Mouse (Mus musculus) embryonic stem cell, embryonic (primary cell): ENCODE data around the gene Mrps2.
"Not testable (repeated sequence)": the region's sequence is repeated elsewhere in the genome, so short reads cannot be mapped to it uniquely, and the experiment has no call there.

Source experiments
- CTCF ChIA-PET, 4 experiments: fragments of 300-600 bp in 2 of 4; fragments of 350-600 bp in 2 of 4; sonication (Branson Sonifier 250); formaldehyde crosslinking; loops; one replicate each; lab custom pipeline; 2022; ENCODE audit warnings: inconsistent platforms in 2 of 4; lab: Charles Lee
- POLR2A ChIA-PET, 4 experiments: fragments of 300-600 bp in 2 of 4; fragments of 350-600 bp in 2 of 4; sonication (Branson Sonifier 250); formaldehyde crosslinking; loops; one replicate each; lab custom pipeline; 2022; ENCODE audit warnings: antibody characterized with exemption in 4 of 4, inconsistent platforms in 1 of 4; lab: Charles Lee

Gene Mrps2

GRCm38 (mm10) chr2:28463919-28464318, 3.9 kb upstream of the Mrps2 start:
- ChIA-PET POLR2A (interaction anchor here (0.5 to 3.4 kb wide), 34 partner anchors 8 to 1672 kb away, joined by 3 to 18 read pairs (median 3); partner anchors contain the start of genes Gm10134 (in 1 of the 4), Ppp1r26 (in 1 of the 4), Ralgds (in 1 of the 4) and Zer1 (in 1 of the 4)), CTCF (interaction anchor here (0.5 to 2.0 kb wide), 99 partner anchors 8 to 1572 kb away, joined by 3 to 19 read pairs (median 5); partner anchors contain the start of genes Ppp1r26 (in 3 of the 4), Ralgds (in 3 of the 4), Brd3os (in 1 of the 4) and Gfi1b (in 1 of the 4))

DNA sequence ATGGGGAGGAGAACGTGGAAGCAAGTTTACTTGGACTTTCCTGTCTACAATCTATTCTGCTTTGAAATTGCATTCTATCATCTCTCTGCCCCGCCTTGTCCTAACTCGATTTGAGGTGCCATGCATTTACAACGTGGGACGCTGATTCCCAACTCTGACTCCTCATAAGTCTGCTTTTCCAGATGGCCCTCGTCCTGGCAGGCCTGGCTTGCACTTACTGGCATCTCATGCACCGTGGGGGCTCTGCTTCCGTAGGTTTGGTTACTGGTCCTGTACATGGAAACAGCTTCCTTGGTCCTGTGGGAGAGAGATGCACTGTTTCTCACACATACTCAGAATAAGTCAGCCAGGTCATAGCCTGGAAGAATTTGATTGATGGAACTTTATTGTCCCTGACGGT, 2.9 kb upstream of the Mrps2 start:
- CTCF ChIA-PET = interaction anchor here in 3 of 4 experiments (0.6 to 2.0 kb wide), 7 partner anchors 14 to 912 kb away, joined by 3 to 11 read pairs (median 6); partner anchors contain the start of gene Gtf3c5 (in 1 of the 3)

GRCm38 (mm10) chr2:28465836-28466518, 1.9 kb upstream of the Mrps2 start, which contains the start of gene 1700007K13Rik:
Gene 1700007K13Rik (minus strand): TSS chr2:28466332.
- POLR2A ChIA-PET = interaction anchor here in 3 of 4 experiments (0.6 to 3.4 kb wide), 33 partner anchors 9 to 1361 kb away, joined by 3 to 18 read pairs (median 3); partner anchors contain the start of genes Ralgds (in 2 of the 3), Gm10134 (in 1 of the 3), Ppp1r26 (in 1 of the 3) and Tsc1 (in 1 of the 3)
- CTCF ChIA-PET = interaction anchor here in 2 of 4 experiments (0.9 to 1.6 kb wide), 8 partner anchors 30 to 913 kb away, joined by 3 to 6 read pairs (median 4); partner anchors contain the start of genes Gbgt1 (in 1 of the 2) and Gm10134 (in 1 of the 2)

More for the DNA sequence above, 2.9 kb upstream of the Mrps2 start:
- POLR2A ChIA-PET = interaction anchor here in 2 of 4 experiments (0.7 to 3.4 kb wide), 17 partner anchors 9 to 176 kb away, joined by 3 to 18 read pairs (median 5); partner anchors contain the start of genes Gm10134 (in 1 of the 2), Ppp1r26 (in 1 of the 2), Ralgds (in 1 of the 2) and Tsc1 (in 1 of the 2)

- CTCF ChIA-PET = interaction anchor here in 2 of 4 experiments (0.5 to 1.9 kb wide), 5 partner anchors 11 to 264 kb away, joined by 3 to 6 read pairs (median 3); no protein-coding TSS in a partner anchor
- POLR2A ChIA-PET = interaction anchor here in 3 of 4 experiments (0.7 to 3.1 kb wide), 12 partner anchors 8 to 172 kb away, joined by 3 to 15 read pairs (median 4); partner anchors contain the start of genes Ralgds (in 2 of the 3) and Gbgt1 (in 1 of the 3)
Measured at GRCm38 (mm10) chr2:28468486-28469225, 790 bp downstream of the Mrps2 start.

GRCm38 (mm10) chr2:28469461-28469860, 1.6 kb downstream of the Mrps2 start:
- CTCF ChIA-PET = interaction anchor here in 1 of 4 experiments (1.5 to 1.9 kb wide), 2 partner anchors 42 to 48 kb away, joined by 3 to 6 read pairs; no protein-coding TSS in a partner anchor
- POLR2A ChIA-PET = interaction anchor here in 2 of 4 experiments (0.8 to 3.1 kb wide), 7 partner anchors 12 to 56 kb away, joined by 3 to 15 read pairs (median 4); partner anchors contain the start of gene Gm10134 (in 1 of the 2)

GRCm38 (mm10) chr2:28470591-28470990, 2.7 kb downstream of the Mrps2 start:
- ChIA-PET CTCF (interaction anchor here in 1 of 4 experiments (0.9 kb wide), 1 partner anchor 15 kb away, joined by 3 read pairs; no protein-coding TSS in a partner anchor), POLR2A (interaction anchor here in 3 of 4 experiments (0.6 to 3.1 kb wide), 13 partner anchors 10 to 469 kb away, joined by 3 to 15 read pairs (median 4); partner anchors contain the start of genes Gbgt1 (in 1 of the 3), Gm10134 (in 1 of the 3) and Ralgds (in 1 of the 3))

- CTCF ChIA-PET = not testable (repeated sequence)
- POLR2A ChIA-PET = interaction anchor here in 3 of 4 experiments (0.6 to 1.0 kb wide), 4 partner anchors 17 to 509 kb away, joined by 3 to 4 read pairs (median 4); partner anchors contain the start of gene Ralgds (in 1 of the 3)
Measured at GRCm38 (mm10) chr2:28472011-28472410, 4.1 kb downstream of the Mrps2 start.

DNA sequence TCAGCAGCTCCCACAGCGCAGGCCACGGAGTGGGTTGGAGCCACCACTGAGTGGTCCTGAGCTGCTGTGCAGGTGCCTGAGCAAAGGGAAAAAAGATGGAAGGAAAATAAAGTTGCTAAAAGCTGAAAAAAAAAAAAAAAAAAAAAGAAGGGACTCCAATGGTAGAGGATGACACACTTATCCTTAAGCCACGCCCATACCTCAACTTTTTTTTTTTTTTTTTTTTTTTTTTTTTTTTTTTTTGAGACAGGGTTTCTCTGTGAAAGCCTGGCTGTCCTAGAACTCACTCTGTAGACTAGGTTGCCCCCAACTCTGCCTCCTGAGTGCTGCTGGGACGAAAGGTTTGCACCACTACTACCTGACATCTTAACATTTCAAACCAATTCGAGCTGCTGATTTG, 10.1 kb downstream of the Mrps2 start:
- ChIA-PET CTCF (interaction anchor here (0.6 to 0.7 kb wide), 5 partner anchors 39 to 211 kb away, joined by 3 to 5 read pairs (median 3); no protein-coding TSS in a partner anchor), POLR2A (interaction anchor here (0.6 to 3.2 kb wide), 16 partner anchors 10 to 719 kb away, joined by 3 to 12 read pairs (median 3); partner anchors contain the start of genes Gbgt1 (in 2 of the 4), Gm10134 (in 1 of the 4) and Ralgds (in 1 of the 4))

- ChIA-PET POLR2A (interaction anchor here in 3 of 4 experiments (0.6 to 3.2 kb wide), 11 partner anchors 8 to 815 kb away, joined by 3 to 12 read pairs (median 4); partner anchors contain the start of genes Ralgds (in 2 of the 3), Gbgt1 (in 1 of the 3), Gm10134 (in 1 of the 3) and Gtf3c5 (in 1 of the 3)), CTCF (interaction anchor here in 3 of 4 experiments (0.6 to 1.1 kb wide), 3 partner anchors 15 to 553 kb away, joined by 3 to 11 read pairs (median 3); no protein-coding TSS in a partner anchor)
Measured at GRCm38 (mm10) chr2:28479208-28480204, 11.6 kb downstream of the Mrps2 start.

GRCm38 (mm10) chr2:28483861-28484260, 16.0 kb downstream of the Mrps2 start:
- ChIA-PET POLR2A (interaction anchor here in 2 of 4 experiments (1.1 to 2.4 kb wide), 3 partner anchors 13 to 43 kb away, joined by 3 to 8 read pairs (median 5); partner anchors contain the start of genes 1700007K13Rik (in 1 of the 2) and Gbgt1 (in 1 of the 2)), CTCF (interaction anchor here in 1 of 4 experiments (0.6 to 1.0 kb wide), 2 partner anchors 20 to 25 kb away, joined by 3 to 4 read pairs; no protein-coding TSS in a partner anchor)

DNA sequence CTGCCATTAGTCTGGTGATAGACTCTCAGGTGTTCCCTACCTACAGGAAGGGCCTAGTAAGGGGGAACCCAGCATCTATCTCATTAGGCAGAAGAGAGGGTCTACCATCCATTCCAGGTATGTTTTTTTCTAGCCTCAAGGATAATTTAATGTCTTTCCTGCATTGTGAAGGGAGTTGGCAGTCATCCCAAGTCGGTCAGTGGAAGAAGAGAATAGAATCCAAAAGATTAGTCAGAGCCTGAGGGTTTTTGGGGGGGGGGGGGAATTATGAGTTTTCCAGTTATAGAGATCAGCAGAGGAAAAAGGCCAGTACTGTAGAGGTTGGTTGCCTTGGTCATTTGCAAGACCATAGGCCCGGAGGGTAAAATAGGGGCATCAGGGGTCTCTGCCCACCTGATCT, 26.7 kb downstream of the Mrps2 start:
- POLR2A ChIA-PET = no interaction called here
- CTCF ChIA-PET = no interaction called here

- ChIA-PET CTCF (interaction anchor here in 1 of 4 experiments (0.7 to 1.0 kb wide), 2 partner anchors 43 to 77 kb away, joined by 3 read pairs; no protein-coding TSS in a partner anchor), POLR2A (interaction anchor here in 1 of 4 experiments (1.9 kb wide), 1 partner anchor 16 kb away, joined by 12 read pairs; no protein-coding TSS in a partner anchor)
Measured at GRCm38 (mm10) chr2:28495207-28495756, 27.4 kb downstream of the Mrps2 start.

GRCm38 (mm10) chr2:28495801-28496595, 28.1 kb downstream of the Mrps2 start:
- CTCF ChIA-PET = interaction anchor here in 2 of 4 experiments (0.6 to 1.0 kb wide), 3 partner anchors 30 to 489 kb away, joined by 3 read pairs; partner anchors contain the start of gene 1700007K13Rik (in 1 of the 2)
- POLR2A ChIA-PET = interaction anchor here in 3 of 4 experiments (0.7 to 2.1 kb wide), 10 partner anchors 9 to 29 kb away, joined by 3 to 12 read pairs (median 4); partner anchors contain the start of genes Ralgds (in 2 of the 3), Gm10134 (in 1 of the 3) and Mrps2 (in 1 of the 3)

GRCm38 (mm10) chr2:28496671-28497070, 28.8 kb downstream of the Mrps2 start, which contains the start of gene Gbgt1:
Gene Gbgt1 (plus strand): TSS chr2:28496891.
- POLR2A ChIA-PET = interaction anchor here in 3 of 4 experiments (0.7 to 2.1 kb wide), 13 partner anchors 9 to 68 kb away, joined by 3 to 12 read pairs (median 4); partner anchors contain the start of genes Ralgds (in 2 of the 3), Gm10134 (in 1 of the 3) and Mrps2 (in 1 of the 3)

More at GRCm38 (mm10) chr2:28496671-28497070, 28.8 kb downstream of the Mrps2 start, which contains the start of gene Gbgt1:
- CTCF ChIA-PET = interaction anchor here in 2 of 4 experiments (0.6 kb wide), 2 partner anchors 31 to 488 kb away, joined by 3 read pairs; partner anchors contain the start of gene 1700007K13Rik (in 1 of the 2)
